Comparison of ENCODE assay signal across 11 mouse cellular contexts in the genomic region with DNA sequence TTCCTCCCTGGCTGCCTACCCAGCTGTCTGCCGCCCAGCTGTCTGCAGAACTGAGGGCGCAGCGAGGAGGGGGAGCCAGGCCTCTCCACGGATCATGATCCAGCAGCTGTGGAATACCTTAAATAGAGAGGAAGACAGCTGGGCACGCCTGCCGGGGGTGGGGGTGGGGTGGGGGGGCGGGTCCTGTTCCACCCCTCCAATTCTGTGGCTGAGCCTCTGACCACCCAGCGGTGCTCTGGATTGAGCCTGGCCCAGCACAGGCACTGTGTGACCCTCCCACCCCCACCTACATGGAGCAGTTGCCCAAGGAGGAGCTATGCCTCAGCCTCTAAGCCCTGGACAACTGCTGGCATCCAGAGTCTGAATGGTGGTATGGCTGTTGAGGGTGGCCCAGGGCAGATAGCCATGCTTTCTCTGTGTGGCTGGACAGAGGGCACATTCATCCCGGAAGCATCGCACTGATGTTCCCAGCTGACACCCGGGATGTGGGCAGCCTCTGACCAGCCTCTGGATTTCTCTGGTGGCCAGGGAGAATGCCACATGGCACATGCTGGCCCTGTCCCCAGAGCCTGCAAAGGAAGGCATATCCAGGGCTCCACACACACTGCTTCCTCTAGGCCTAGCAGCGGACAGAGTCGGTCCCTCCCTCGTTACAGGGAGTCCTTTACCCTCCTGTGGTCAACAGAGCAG.
DNase-seq lines count a peak whose midpoint lies in the region; ATAC-seq and TF ChIP-seq lines count a peak whose summit lies in the region.
"Had no signal": no experiment of that assay in that cellular context is flagged by ENCODE, and none has a peak within 500 bp of the region (broad histone marks: within the 10 kb centered on the region; RNA-seq: fewer than 3 reads in every experiment).

No protein-coding gene starts in this region.

- no peak for ATAC-seq in midbrain, embryonic 14.5 days (ENCODE audit: low FRiP score, low TSS enrichment)
- ATAC-seq in hindbrain, embryonic 16.5 days = peak; percentile 79
- ATAC-seq in neural tube, embryonic 14.5 days (ENCODE audit: low read depth) = 0 out of 2 replicates have a peak, but pooled peaks have one; percentile 24

- peaks cover 32% of the 10 kb centered on the region for H3K4me1 ChIP-seq in midbrain, embryonic 10.5 days
- H3K4me1 ChIP-seq in midbrain, embryonic 14.5 days (ENCODE audit: control insufficient read depth, insufficient read depth, low read length) = 0 out of 2 replicates have a peak, but pooled peaks cover 8% of the 10 kb centered on the region
- H3K4me1 ChIP-seq in hindbrain, embryonic 16.5 days (ENCODE audit: control insufficient read depth, insufficient read depth, low read depth, low read length) = peaks cover 19% of the 10 kb centered on the region; the same call in 1 of the 2 replicates
- H3K4me1 ChIP-seq in neural tube, embryonic 14.5 days (ENCODE audit: control insufficient read depth, insufficient read depth, low read length) = peaks cover 11% of the 10 kb centered on the region; the same call in 1 of the 2 replicates

- H3K9me3 ChIP-seq in midbrain, embryonic 10.5 days (replicated peaks) = no peaks in the 10 kb centered on the region
- no peaks in the 10 kb centered on the region for H3K9me3 ChIP-seq in midbrain, embryonic 14.5 days (ENCODE audit: control insufficient read depth, low read length)
- no peaks in the 10 kb centered on the region for H3K9me3 ChIP-seq in hindbrain, embryonic 16.5 days (ENCODE audit: control insufficient read depth, low read length)
- H3K9me3 ChIP-seq in neural tube, embryonic 14.5 days (ENCODE audit: control insufficient read depth, low read length) = no peaks in the 10 kb centered on the region

- no peak overlapping the region for H3K4me3 ChIP-seq in gastrocnemius, adult 2 months
- H3K4me3 ChIP-seq in midbrain, embryonic 10.5 days = no peak overlapping the region
- no peak overlapping the region for H3K4me3 ChIP-seq in midbrain, embryonic 14.5 days (replicated peaks; ENCODE audit: low read depth, low read length)
- no peak overlapping the region for H3K4me3 ChIP-seq in hindbrain, embryonic 16.5 days (ENCODE audit: low read length)
- no peak overlapping the region for H3K4me3 ChIP-seq in neural tube, embryonic 14.5 days (ENCODE audit: low read depth, low read length)

- H3K27me3 ChIP-seq in midbrain, embryonic 10.5 days (ENCODE audit: low read depth, poor library complexity, severe bottlenecking) = no peaks in the 10 kb centered on the region
- no peaks in the 10 kb centered on the region for H3K27me3 ChIP-seq in midbrain, embryonic 14.5 days (ENCODE audit: control insufficient read depth, insufficient read depth, low read length)
- H3K27me3 ChIP-seq in hindbrain, embryonic 16.5 days (replicated peaks; ENCODE audit: control insufficient read depth, insufficient read depth, low read length) = no peaks in the 10 kb centered on the region
- H3K27me3 ChIP-seq in neural tube, embryonic 14.5 days (ENCODE audit: control insufficient read depth, insufficient read depth, low read length) = no peaks in the 10 kb centered on the region

- H3K4me2 ChIP-seq in midbrain, embryonic 14.5 days (ENCODE audit: low read length) = no peak overlapping the region
- no peak overlapping the region for H3K4me2 ChIP-seq in hindbrain, embryonic 16.5 days (ENCODE audit: low read length)
- no peak overlapping the region for H3K4me2 ChIP-seq in neural tube, embryonic 14.5 days (ENCODE audit: low read depth, low read length)

- no peak for DNase-seq in gastrocnemius, adult 2 months
- DNase-seq in gastrocnemius, postnatal 10 days = no peak
- DNase-seq in midbrain, embryonic 10.5 days (ENCODE audit: low spot score) = no peak
- DNase-seq in midbrain, embryonic 14.5 days = no peak
- DNase-seq in embryo, embryonic 9.5 days (ENCODE audit: extremely low spot score) = no peak
- no peak for DNase-seq in urinary bladder, postnatal 36 days (ENCODE audit: low spot score in 2 of 2)
- DNase-seq: B cell, adult 2 months; cerebellum, adult 8-10 months; gastrocnemius, postnatal 25 days had no signal

- H3K36me3 ChIP-seq in midbrain, embryonic 10.5 days = peaks cover 72% of the 10 kb centered on the region
- no peaks in the 10 kb centered on the region for H3K36me3 ChIP-seq in midbrain, embryonic 14.5 days (ENCODE audit: control insufficient read depth, insufficient read depth, low read length)
- no peaks in the 10 kb centered on the region for H3K36me3 ChIP-seq in hindbrain, embryonic 16.5 days (ENCODE audit: control insufficient read depth, insufficient read depth, low read length)
- H3K36me3 ChIP-seq in neural tube, embryonic 14.5 days (ENCODE audit: control insufficient read depth, insufficient read depth, low read length) = no peaks in the 10 kb centered on the region

- H3K9ac ChIP-seq in midbrain, embryonic 14.5 days (replicated peaks; ENCODE audit: low read length) = no peak overlapping the region
- no peak overlapping the region for H3K9ac ChIP-seq in hindbrain, embryonic 16.5 days (ENCODE audit: low read depth, low read length)
- H3K9ac ChIP-seq in neural tube, embryonic 14.5 days (replicated peaks; ENCODE audit: low read depth, low read length) = no peak overlapping the region

- 74% methylated on average over 14 of the region's 14 CpGs for WGBS in midbrain, embryonic 10.5 days
- WGBS in midbrain, embryonic 14.5 days = 50% methylated on average over 14 of the region's 14 CpGs
- WGBS in hindbrain, embryonic 16.5 days = 51% methylated on average over 11 of the region's 14 CpGs
- 52% methylated on average over 14 of the region's 14 CpGs for WGBS in neural tube, embryonic 14.5 days

- H3K27ac ChIP-seq in gastrocnemius, adult 2 months = peak overlapping the region; percentile 63
- H3K27ac ChIP-seq in midbrain, embryonic 10.5 days (replicated peaks) = peak overlapping the region; percentile 65
- H3K27ac ChIP-seq in midbrain, embryonic 14.5 days (replicated peaks; ENCODE audit: low read depth, low read length) = no peak overlapping the region; the same call in 1 of the 2 replicates
- peak overlapping the region; percentile 42 for H3K27ac ChIP-seq in hindbrain, embryonic 16.5 days (ENCODE audit: low read depth, low read length)
- H3K27ac ChIP-seq in neural tube, embryonic 14.5 days (ENCODE audit: low read depth, low read length) = peak overlapping the region; percentile 34

- intact Hi-C loops in gastrocnemius, adult 2 months (cut with DNase I) = no loop called here

- no peak for TF ChIP-seq CTCF in gastrocnemius, adult 2 months (IDR thresholded peaks at IDR 0.05)
